Comparison of ENCODE assay signal across 11 mouse cellular contexts in the genomic region with DNA sequence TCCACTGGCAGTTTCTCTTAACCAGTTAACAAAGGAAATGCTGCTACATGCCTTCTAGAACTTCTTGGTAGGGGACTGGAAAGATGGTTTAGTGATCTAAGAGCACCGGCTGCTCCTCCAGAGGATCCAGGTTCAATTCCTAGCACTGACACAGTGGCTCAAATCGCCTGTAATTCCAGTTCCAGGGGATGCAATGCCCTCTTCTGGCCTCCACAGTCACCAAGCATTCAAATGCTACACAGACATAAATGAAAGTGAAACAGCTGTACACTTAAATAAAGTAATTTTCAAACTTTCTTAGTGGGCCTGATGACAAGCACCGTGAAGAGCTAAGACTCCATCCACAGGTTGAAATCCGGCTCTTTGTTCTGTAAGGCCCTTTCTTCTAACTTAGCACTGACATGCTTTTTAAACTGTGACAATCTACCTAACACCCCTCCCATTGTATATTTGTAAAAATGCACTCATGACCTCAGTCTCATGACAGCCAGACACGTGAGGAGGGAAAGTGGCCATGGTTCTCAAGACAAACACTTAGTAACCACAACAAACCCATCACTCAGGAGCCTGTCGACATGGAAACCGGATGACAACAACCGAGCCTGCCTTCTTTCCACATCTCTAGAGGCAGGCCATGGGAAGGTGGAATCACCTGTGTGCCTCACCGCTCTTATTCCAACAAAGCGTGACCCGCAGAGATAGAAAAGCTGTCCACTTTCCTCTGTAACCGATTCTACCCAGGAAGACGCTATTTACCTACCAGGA.
DNase-seq lines count a peak whose midpoint lies in the region; ATAC-seq lines count a peak whose summit lies in the region.
"Had no signal": no experiment of that assay in that cellular context is flagged by ENCODE, and none has a peak within 500 bp of the region (broad histone marks: within the 10 kb centered on the region; RNA-seq: fewer than 3 reads in every experiment).

No protein-coding gene starts in this region.

- WGBS in hindbrain, embryonic 13.5 days = 58% methylated on average over 13 of the region's 13 CpGs
- WGBS in midbrain, embryonic 15.5 days = 58% methylated on average over 13 of the region's 13 CpGs

- no peak overlapping the region for H3K9ac ChIP-seq in hindbrain, embryonic 13.5 days
- no peak overlapping the region for H3K9ac ChIP-seq in midbrain, embryonic 15.5 days
- H3K9ac ChIP-seq: lung, embryonic 14.5 days had no signal

- H3K4me1 ChIP-seq in hindbrain, embryonic 13.5 days (replicated peaks) = peaks cover 76% of the 10 kb centered on the region
- peaks cover 61% of the 10 kb centered on the region for H3K4me1 ChIP-seq in midbrain, embryonic 15.5 days

- no peaks in the 10 kb centered on the region for H3K36me3 ChIP-seq in hindbrain, embryonic 13.5 days
- H3K36me3 ChIP-seq in midbrain, embryonic 15.5 days (replicated peaks) = no peaks in the 10 kb centered on the region

- H3K27me3 ChIP-seq in hindbrain, embryonic 13.5 days = no peaks in the 10 kb centered on the region
- no peaks in the 10 kb centered on the region for H3K27me3 ChIP-seq in midbrain, embryonic 15.5 days (replicated peaks)

- peak; percentile 41 for DNase-seq in embryo, embryonic 10 days (ENCODE audit: low spot score)
- DNase-seq in embryo, embryonic 11 days = no peak
- peak; percentile 73 for DNase-seq in R1 (ENCODE audit: low read depth, low spot score)
- no peak for DNase-seq in kidney, postnatal 14 days
- no peak for DNase-seq in adrenal gland, adult 8-10 months
- no peak for DNase-seq in kidney, postnatal 25 days
- DNase-seq: gastrocnemius, postnatal 25 days; lung, embryonic 14.5 days; thymus, postnatal 25 days had no signal

- ATAC-seq in hindbrain, embryonic 13.5 days (ENCODE audit: low FRiP score) = no peak
- ATAC-seq in midbrain, embryonic 15.5 days (replicated peaks) = peak; percentile 18; the same call in 1 of the 2 replicates

- H3K4me3 ChIP-seq in hindbrain, embryonic 13.5 days = no peak overlapping the region
- H3K4me3 ChIP-seq in midbrain, embryonic 15.5 days = no peak overlapping the region

- no peaks in the 10 kb centered on the region for H3K9me3 ChIP-seq in hindbrain, embryonic 13.5 days
- H3K9me3 ChIP-seq in midbrain, embryonic 15.5 days = no peaks in the 10 kb centered on the region

- H3K4me2 ChIP-seq in hindbrain, embryonic 13.5 days = peak overlapping the region; percentile 8; the same call in 1 of the 2 replicates
- peak overlapping the region; percentile 19; the same call in 1 of the 2 replicates for H3K4me2 ChIP-seq in midbrain, embryonic 15.5 days
- H3K4me2 ChIP-seq: lung, embryonic 14.5 days had no signal

- peak overlapping the region; percentile 88 for H3K27ac ChIP-seq in hindbrain, embryonic 13.5 days
- peak overlapping the region; percentile 88 for H3K27ac ChIP-seq in midbrain, embryonic 15.5 days

Comparison
In these comparisons a context has a peak if more than half of its experiments do, and no peak if none do; other contexts are left out.
1. DNase-seq: peak in embryo, embryonic 10 days (single experiment) and R1 (single experiment); none in embryo, embryonic 11 days (single experiment), kidney, postnatal 14 days (single experiment), adrenal gland, adult 8-10 months (single experiment) and kidney, postnatal 25 days (0 of 2).